Mouse (Mus musculus): Measurements from ENCODE around the gene Zfp385a. TPM values are rescaled to one million over a fixed set of nuclear protein-coding genes. Genes with fewer than 3 reads are reported as not detected.
A peak's percentile ranks its signal among the peaks of the same experiment; 100 is the strongest.

The Zfp385a gene
- total RNA-seq, 2 experiments from 2014 or later, result 22.5 to 29.7 TPM

Small RNA genes lying within 50 kb of the gene (microRNA-seq; reads per million reads assigned to microRNA genes)
- gene Mir148b, result 247 reads per million, percentile 57 among the genes with 10 or more reads in this experiment
- not detected for gene Mir6963

Other genes starting within 250 kb of the Zfp385a start
- 10 to 100 TPM; 17.7 to 19.0 TPM for gene Smug1, start 173.0 kb downstream of the Zfp385a start, total RNA-seq (2021)
- 100 to 1,000 TPM; 111 to 127 TPM for gene Cbx5, start 100.3 kb downstream of the Zfp385a start, total RNA-seq (2021)
- gene Hnrnpa1, start 99.7 kb downstream of the Zfp385a start, total RNA-seq (2021), result 100 to 1,000 TPM; 404 to 457 TPM
- 1 to 10 TPM; 5.8 to 8.9 TPM for gene Nfe2, start 81.7 kb downstream of the Zfp385a start, total RNA-seq (2021)
- 100 to 1,000 TPM; 132 to 140 TPM for gene Copz1, start 67.4 kb downstream of the Zfp385a start, total RNA-seq (2021)
- not detected for gene Gpr84, start 29.5 kb downstream of the Zfp385a start, total RNA-seq (2021)
- 10 to 100 TPM; 47.2 to 52.5 TPM for gene Itga5, start 26.7 kb upstream of the Zfp385a start, total RNA-seq (2021)
- not detected for gene Gtsf1, start 90.4 kb upstream of the Zfp385a start, total RNA-seq (2021)
- gene Gtsf2, start 108.4 kb upstream of the Zfp385a start, total RNA-seq (2021), result not detected
- 1 to 10 TPM; 4.6 to 6.1 TPM for gene Nckap1l, start 113.7 kb upstream of the Zfp385a start, total RNA-seq (2021)
- 1 to 10 TPM; 5.1 to 5.6 TPM for gene Pde1b, start 162.9 kb upstream of the Zfp385a start, total RNA-seq (2021)
- 10 to 100 TPM; 12.8 to 13.8 TPM for gene Ppp1r1a, start 197.9 kb upstream of the Zfp385a start, total RNA-seq (2021)
- gene Glycam1, start 225.0 kb upstream of the Zfp385a start, total RNA-seq (2021), result not detected